12 mouse cellular contexts compared by ENCODE assay signal in the genomic region with DNA sequence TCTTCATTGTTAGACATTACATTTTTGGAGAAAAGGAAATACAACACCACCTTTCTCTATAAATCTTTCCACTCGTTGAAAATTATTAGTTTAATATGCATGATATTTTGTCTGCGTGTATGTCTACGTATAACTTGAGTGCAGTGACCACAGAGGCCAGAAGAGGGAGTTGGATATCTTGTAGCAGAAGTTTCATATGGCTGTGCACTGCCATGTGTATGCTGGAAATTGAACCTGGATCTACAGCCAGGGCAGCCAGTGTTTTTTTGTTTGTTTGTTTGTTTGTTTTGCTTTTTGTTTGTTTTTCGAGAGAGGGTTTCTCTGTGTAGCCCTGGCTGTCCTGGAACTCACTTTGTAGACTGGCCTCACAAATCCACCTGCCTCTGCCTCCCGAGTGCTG. TPM values are rescaled to one million over a fixed set of nuclear protein-coding genes. Genes with fewer than 3 reads are reported as not detected.
DNase-seq lines count a peak whose midpoint lies in the region; ATAC-seq and TF ChIP-seq lines count a peak whose summit lies in the region.
"Had no signal": no experiment of that assay in that cellular context is flagged by ENCODE, and none has a peak within 500 bp of the region (broad histone marks: within the 10 kb centered on the region; RNA-seq: fewer than 3 reads in every experiment).

No protein-coding gene starts in this region.

- TF ChIP-seq RAD21 in CH12.LX (IDR thresholded peaks at IDR 0.05; ENCODE audit: low read depth, low read length): peak; percentile 4

- no peak for ATAC-seq in intestine, postnatal 0 days
- ATAC-seq in intestine, embryonic 16.5 days: no peak
- ATAC-seq in midbrain, embryonic 11.5 days (ENCODE audit: low FRiP score): no peak
- no peak for ATAC-seq in midbrain, embryonic 13.5 days
- ATAC-seq in liver, embryonic 14.5 days (ENCODE audit: insufficient read depth): no peak

- no peak overlapping the region for H3K4me3 ChIP-seq in intestine, postnatal 0 days (ENCODE audit: low read depth, low read length)
- no peak overlapping the region for H3K4me3 ChIP-seq in intestine, embryonic 16.5 days (ENCODE audit: low read length)
- H3K4me3 ChIP-seq in midbrain, embryonic 11.5 days (ENCODE audit: low read depth, low read length): no peak overlapping the region
- H3K4me3 ChIP-seq in midbrain, embryonic 13.5 days (replicated peaks): no peak overlapping the region
- H3K4me3 ChIP-seq in CH12.LX (replicated peaks in 1 of 3; ENCODE audit: low read depth in 2 of 3, low read length in 2 of 3, poor library complexity in 1 of 3): no peak overlapping the region
- H3K4me3 ChIP-seq in liver, embryonic 14.5 days (ENCODE audit: insufficient read depth in 1 of 2, low read depth in 2 of 2, low read length in 2 of 2): no peak overlapping the region
- H3K4me3 ChIP-seq: heart, embryonic 12.5 days; liver, embryonic 13.5 days had no signal

- 0 out of 2 replicates have a peak, but pooled peaks cover under 1% of the 10 kb centered on the region for H3K4me1 ChIP-seq in intestine, postnatal 0 days (replicated peaks; ENCODE audit: control insufficient read depth, insufficient read depth, low read length)
- H3K4me1 ChIP-seq in intestine, embryonic 16.5 days (ENCODE audit: control insufficient read depth, insufficient read depth, low read length): peaks cover 9% of the 10 kb centered on the region
- peaks cover 4% of the 10 kb centered on the region for H3K4me1 ChIP-seq in midbrain, embryonic 11.5 days (ENCODE audit: control insufficient read depth, insufficient read depth, low read length)
- H3K4me1 ChIP-seq in midbrain, embryonic 13.5 days (replicated peaks): peaks cover 6% of the 10 kb centered on the region
- H3K4me1 ChIP-seq in CH12.LX (ENCODE audit: control insufficient read depth in 1 of 2, insufficient read depth in 2 of 2): peaks cover 0 to under 1% of the 10 kb centered on the region in 2 experiments; a peak in 1 of 4 replicates
- peaks cover 17 to 18% of the 10 kb centered on the region in 2 experiments for H3K4me1 ChIP-seq in liver, embryonic 14.5 days (replicated peaks; ENCODE audit: control insufficient read depth in 2 of 2, insufficient read depth in 2 of 2, low read length in 1 of 2)

- H3K9ac ChIP-seq in intestine, postnatal 0 days (ENCODE audit: low read depth, low read length): no peak overlapping the region
- H3K9ac ChIP-seq in intestine, embryonic 16.5 days (ENCODE audit: low read depth, low read length): no peak overlapping the region
- no peak overlapping the region for H3K9ac ChIP-seq in midbrain, embryonic 11.5 days (ENCODE audit: low read length)
- no peak overlapping the region for H3K9ac ChIP-seq in midbrain, embryonic 13.5 days (replicated peaks)
- no peak overlapping the region for H3K9ac ChIP-seq in CH12.LX (ENCODE audit: insufficient read depth, low read depth)
- no peak overlapping the region for H3K9ac ChIP-seq in liver, embryonic 14.5 days (replicated peaks)
- H3K9ac ChIP-seq: heart, embryonic 12.5 days; liver, embryonic 13.5 days had no signal

- H3K4me2 ChIP-seq in intestine, postnatal 0 days (replicated peaks; ENCODE audit: low read depth): no peak overlapping the region
- no peak overlapping the region for H3K4me2 ChIP-seq in intestine, embryonic 16.5 days (ENCODE audit: low read depth, low read length)
- H3K4me2 ChIP-seq in midbrain, embryonic 11.5 days: no peak overlapping the region
- H3K4me2 ChIP-seq in midbrain, embryonic 13.5 days (replicated peaks): no peak overlapping the region
- no peak overlapping the region for H3K4me2 ChIP-seq in CH12.LX (ENCODE audit: insufficient read depth, low read depth, poor library complexity, severe bottlenecking)
- no peak overlapping the region for H3K4me2 ChIP-seq in liver, embryonic 14.5 days (ENCODE audit: low read depth)
- H3K4me2 ChIP-seq: heart, embryonic 12.5 days; liver, embryonic 13.5 days had no signal

- H3K36me3 ChIP-seq in intestine, postnatal 0 days (ENCODE audit: control insufficient read depth, insufficient read depth): peaks cover 16% of the 10 kb centered on the region
- 0 out of 2 replicates have a peak, but pooled peaks cover 9% of the 10 kb centered on the region for H3K36me3 ChIP-seq in intestine, embryonic 16.5 days (ENCODE audit: control insufficient read depth, insufficient read depth, low read length)
- no peaks in the 10 kb centered on the region for H3K36me3 ChIP-seq in midbrain, embryonic 11.5 days (ENCODE audit: control insufficient read depth, insufficient read depth, low read length)
- peaks cover 33% of the 10 kb centered on the region for H3K36me3 ChIP-seq in midbrain, embryonic 13.5 days
- peaks cover 15 to 37% of the 10 kb centered on the region in 2 experiments for H3K36me3 ChIP-seq in CH12.LX (replicated peaks in 1 of 2; ENCODE audit: control insufficient read depth in 1 of 2, insufficient read depth in 1 of 2, low read length in 1 of 2)
- peaks cover 27% of the 10 kb centered on the region for H3K36me3 ChIP-seq in liver, embryonic 14.5 days (replicated peaks; ENCODE audit: control insufficient read depth, insufficient read depth, low read depth)

- no peak for TF ChIP-seq EP300 in CH12.LX (IDR thresholded peaks at IDR 0.05; ENCODE audit: low read length)
- no peak for TF ChIP-seq EP300 in liver, embryonic 14.5 days (IDR thresholded peaks at IDR 0.05; ENCODE audit: low read depth)

- dilution Hi-C loops in CH12.LX (cut with MboI; ENCODE audit: extremely low pct_ligation_motif_present, extremely low pct_unique_long_range_greater_than_20kb, low sequenced_read_pairs): no loop called here

- H3K79me2 ChIP-seq in CH12.LX (replicated peaks; ENCODE audit: control insufficient read depth, extremely low read depth, insufficient read depth, poor library complexity, severe bottlenecking): no peaks in the 10 kb centered on the region

- TF ChIP-seq POLR2A in CH12.LX (IDR thresholded peaks at IDR 0.05; ENCODE audit: low read depth, low read length): no peak

- 95% methylated on average over 5 of the region's 5 CpGs for WGBS in intestine, postnatal 0 days
- 92% methylated on average over 5 of the region's 5 CpGs for WGBS in intestine, embryonic 16.5 days
- WGBS in midbrain, embryonic 11.5 days: 88% methylated on average over 5 of the region's 5 CpGs
- WGBS in midbrain, embryonic 13.5 days: 94% methylated on average over 5 of the region's 5 CpGs
- WGBS in liver, embryonic 14.5 days (ENCODE audit: insufficient replicate concordance): 79% methylated on average over 5 of the region's 5 CpGs

- in situ Hi-C loops in CH12.LX (cut with MboI; ENCODE audit: low pct_ligation_motif_present, low pct_unique_long_range_greater_than_20kb, low sequenced_read_pairs): no loop called here

- TF ChIP-seq CTCF in intestine, postnatal 0 days (IDR thresholded peaks at IDR 0.05; ENCODE audit: low read depth): peak; percentile 51
- TF ChIP-seq CTCF in CH12.LX (conservative IDR thresholded peaks at IDR 0.05 in 1 of 2, IDR thresholded peaks at IDR 0.05 in 1 of 2; ENCODE audit: low read depth in 2 of 2, low read length in 2 of 2): peak; percentile 6 to 33; a peak in 2 of 4 replicates
- TF ChIP-seq CTCF in liver, embryonic 14.5 days (IDR thresholded peaks at IDR 0.05; ENCODE audit: low read depth): peak; percentile 57

- no peak overlapping the region for H3K27ac ChIP-seq in intestine, postnatal 0 days (ENCODE audit: low read depth, low read length)
- H3K27ac ChIP-seq in intestine, embryonic 16.5 days (ENCODE audit: low read length): no peak overlapping the region
- H3K27ac ChIP-seq in midbrain, embryonic 11.5 days (ENCODE audit: low read depth, low read length): no peak overlapping the region
- H3K27ac ChIP-seq in midbrain, embryonic 13.5 days: no peak overlapping the region
- H3K27ac ChIP-seq in CH12.LX (ENCODE audit: insufficient read depth, low read depth): no peak overlapping the region
- no peak overlapping the region for H3K27ac ChIP-seq in liver, embryonic 14.5 days

- H3K9me3 ChIP-seq in intestine, postnatal 0 days (ENCODE audit: control insufficient read depth): no peaks in the 10 kb centered on the region
- no peaks in the 10 kb centered on the region for H3K9me3 ChIP-seq in intestine, embryonic 16.5 days (ENCODE audit: control insufficient read depth, low read length)
- H3K9me3 ChIP-seq in midbrain, embryonic 11.5 days (ENCODE audit: control insufficient read depth, low read length): no peaks in the 10 kb centered on the region
- H3K9me3 ChIP-seq in midbrain, embryonic 13.5 days: no peaks in the 10 kb centered on the region
- no peaks in the 10 kb centered on the region for H3K9me3 ChIP-seq in CH12.LX (replicated peaks; ENCODE audit: low read length)
- no peaks in the 10 kb centered on the region for H3K9me3 ChIP-seq in liver, embryonic 14.5 days (ENCODE audit: control insufficient read depth, low read length)
- H3K9me3 ChIP-seq: liver, embryonic 13.5 days; megakaryocyte, embryonic 14.5 days had no signal

- no peaks in the 10 kb centered on the region for H3K27me3 ChIP-seq in intestine, postnatal 0 days (replicated peaks; ENCODE audit: control insufficient read depth, insufficient read depth, low read length)
- H3K27me3 ChIP-seq in intestine, embryonic 16.5 days (replicated peaks; ENCODE audit: control insufficient read depth, insufficient read depth, low read length): no peaks in the 10 kb centered on the region
- no peaks in the 10 kb centered on the region for H3K27me3 ChIP-seq in midbrain, embryonic 11.5 days (ENCODE audit: control insufficient read depth, insufficient read depth, low read length)
- H3K27me3 ChIP-seq in midbrain, embryonic 13.5 days: no peaks in the 10 kb centered on the region
- no peaks in the 10 kb centered on the region for H3K27me3 ChIP-seq in CH12.LX (replicated peaks)
- H3K27me3 ChIP-seq in liver, embryonic 14.5 days (ENCODE audit: control insufficient read depth, insufficient read depth, low read length): no peaks in the 10 kb centered on the region
- H3K27me3 ChIP-seq: heart, embryonic 12.5 days; liver, embryonic 13.5 days; megakaryocyte, embryonic 14.5 days had no signal

- DNase-seq in midbrain, embryonic 11.5 days (ENCODE audit: low spot score, missing footprints): peak; percentile 69
- DNase-seq in CH12.LX (ENCODE audit: extremely low read depth): no peak
- peak in 1 of 3 experiments; percentile 38 for DNase-seq in liver, embryonic 14.5 days (ENCODE audit: low read depth in 3 of 3, low spot score in 3 of 3)
- DNase-seq in urinary bladder, postnatal 25 days (ENCODE audit: low spot score): no peak
- DNase-seq in embryo, embryonic 9.5 days (ENCODE audit: extremely low spot score): no peak
- DNase-seq: adrenal gland, adult 2 months; liver, embryonic 13.5 days had no signal

RNA-seq across cellular contexts. Expression of gene Mfsd2b, which starts 4.9 kb away (rescaled TPM):
- polyA plus RNA-seq in intestine, postnatal 0 days (2015; fragmentation: Nextera tagmentation; extraction: Ambion mirVana): 0.55 and 0.61 TPM in 2 replicates
- polyA plus RNA-seq in intestine, embryonic 16.5 days (2015; fragmentation: Nextera tagmentation; extraction: Ambion mirVana): 1.3 and 1.7 TPM in 2 replicates
- 3.6 and 4.1 TPM in 2 replicates for polyA plus RNA-seq in midbrain, embryonic 11.5 days (2014; fragmentation: Nextera tagmentation; extraction: Ambion mirVana)
- polyA plus RNA-seq in midbrain, embryonic 13.5 days (2015; fragmentation: Nextera tagmentation; extraction: Ambion mirVana): 1.8 and 2.2 TPM in 2 replicates
- 0.17 and 0.21 TPM in 2 replicates for total RNA-seq in CH12.LX (2012; rRNA removed)
- 0.05 TPM in 1 of 2 replicates, not detected in the other for total RNA-seq in CH12.LX (2014; rRNA removed)
- polyA plus RNA-seq in CH12.LX (2012; ENCODE audit: insufficient read length, low read depth): 0.35 and 0.49 TPM in 2 replicates
- polyA plus RNA-seq in liver, embryonic 14.5 days (2012; rRNA removed): 45.9 and 53.1 TPM in 2 replicates
- polyA plus RNA-seq in liver, embryonic 14.5 days (2014; fragmentation: Nextera tagmentation; extraction: Ambion mirVana): 54.6 and 62.6 TPM in 2 replicates

RNA-seq across cellular contexts. Expression of gene Ubxn2a, which starts 28.5 kb away (rescaled TPM):
- polyA plus RNA-seq in intestine, postnatal 0 days (2015; fragmentation: Nextera tagmentation; extraction: Ambion mirVana): 45.0 and 49.3 TPM in 2 replicates
- polyA plus RNA-seq in intestine, embryonic 16.5 days (2015; fragmentation: Nextera tagmentation; extraction: Ambion mirVana): 31.0 and 32.8 TPM in 2 replicates
- polyA plus RNA-seq in midbrain, embryonic 11.5 days (2014; fragmentation: Nextera tagmentation; extraction: Ambion mirVana): 20.3 and 23.7 TPM in 2 replicates
- polyA plus RNA-seq in midbrain, embryonic 13.5 days (2015; fragmentation: Nextera tagmentation; extraction: Ambion mirVana): 33.7 and 35.7 TPM in 2 replicates
- total RNA-seq in CH12.LX (2012; rRNA removed) (15.2 and 19.5 TPM in 2 replicates), CH12.LX (2014; rRNA removed) (25.4 and 28.5 TPM in 2 replicates)
- polyA plus RNA-seq in CH12.LX (2012; ENCODE audit: insufficient read length, low read depth): 20.8 and 23.5 TPM in 2 replicates
- 3.9 and 7.4 TPM in 2 replicates for polyA plus RNA-seq in liver, embryonic 14.5 days (2012; rRNA removed)
- 23.0 and 26.4 TPM in 2 replicates for polyA plus RNA-seq in liver, embryonic 14.5 days (2014; fragmentation: Nextera tagmentation; extraction: Ambion mirVana)

RNA-seq across cellular contexts. Expression of gene Wdcp, which starts 35.9 kb away (rescaled TPM):
- 7.3 and 8.7 TPM in 2 replicates for polyA plus RNA-seq in intestine, postnatal 0 days (2015; fragmentation: Nextera tagmentation; extraction: Ambion mirVana)
- polyA plus RNA-seq in intestine, embryonic 16.5 days (2015; fragmentation: Nextera tagmentation; extraction: Ambion mirVana): 11.0 and 12.4 TPM in 2 replicates
- 16.7 and 17.8 TPM in 2 replicates for polyA plus RNA-seq in midbrain, embryonic 11.5 days (2014; fragmentation: Nextera tagmentation; extraction: Ambion mirVana)
- 14.9 and 17.9 TPM in 2 replicates for polyA plus RNA-seq in midbrain, embryonic 13.5 days (2015; fragmentation: Nextera tagmentation; extraction: Ambion mirVana)
- total RNA-seq in CH12.LX (2012; rRNA removed) (18.9 and 21.7 TPM in 2 replicates), CH12.LX (2014; rRNA removed) (31.3 and 32.1 TPM in 2 replicates)
- 8.9 and 9.3 TPM in 2 replicates for polyA plus RNA-seq in CH12.LX (2012; ENCODE audit: insufficient read length, low read depth)
- polyA plus RNA-seq in liver, embryonic 14.5 days (2012; rRNA removed): 7.7 and 9.1 TPM in 2 replicates
- 11.3 and 11.6 TPM in 2 replicates for polyA plus RNA-seq in liver, embryonic 14.5 days (2014; fragmentation: Nextera tagmentation; extraction: Ambion mirVana)

RNA-seq across cellular contexts. Expression of gene Fkbp1b, which starts 37.7 kb away (rescaled TPM):
- polyA plus RNA-seq in intestine, postnatal 0 days (2015; fragmentation: Nextera tagmentation; extraction: Ambion mirVana): 16.2 and 20.6 TPM in 2 replicates
- 7.1 and 8.2 TPM in 2 replicates for polyA plus RNA-seq in intestine, embryonic 16.5 days (2015; fragmentation: Nextera tagmentation; extraction: Ambion mirVana)
- 6.3 and 9.0 TPM in 2 replicates for polyA plus RNA-seq in midbrain, embryonic 11.5 days (2014; fragmentation: Nextera tagmentation; extraction: Ambion mirVana)
- 18.3 and 20.7 TPM in 2 replicates for polyA plus RNA-seq in midbrain, embryonic 13.5 days (2015; fragmentation: Nextera tagmentation; extraction: Ambion mirVana)
- total RNA-seq in CH12.LX (2012; rRNA removed) (0.38 and 0.42 TPM in 2 replicates), CH12.LX (2014; rRNA removed) (not detected in 2 replicates)
- not detected in 2 replicates for polyA plus RNA-seq in CH12.LX (2012; ENCODE audit: insufficient read length, low read depth)
- 2.5 and 2.9 TPM in 2 replicates for polyA plus RNA-seq in liver, embryonic 14.5 days (2012; rRNA removed)
- 2.2 and 2.6 TPM in 2 replicates for polyA plus RNA-seq in liver, embryonic 14.5 days (2014; fragmentation: Nextera tagmentation; extraction: Ambion mirVana)

RNA-seq across cellular contexts. Expression of gene Atad2b, which starts 38.1 kb away (rescaled TPM):
- 5.5 and 7.6 TPM in 2 replicates for polyA plus RNA-seq in intestine, postnatal 0 days (2015; fragmentation: Nextera tagmentation; extraction: Ambion mirVana)
- polyA plus RNA-seq in intestine, embryonic 16.5 days (2015; fragmentation: Nextera tagmentation; extraction: Ambion mirVana): 4.4 and 5.2 TPM in 2 replicates
- polyA plus RNA-seq in midbrain, embryonic 11.5 days (2014; fragmentation: Nextera tagmentation; extraction: Ambion mirVana): 20.4 and 22.3 TPM in 2 replicates
- 15.2 and 17.5 TPM in 2 replicates for polyA plus RNA-seq in midbrain, embryonic 13.5 days (2015; fragmentation: Nextera tagmentation; extraction: Ambion mirVana)
- 6.5 and 7.3 TPM in 2 replicates for total RNA-seq in CH12.LX (2012; rRNA removed)
- total RNA-seq in CH12.LX (2014; rRNA removed): 6.9 and 7.6 TPM in 2 replicates
- polyA plus RNA-seq in CH12.LX (2012; ENCODE audit: insufficient read length, low read depth): 8.6 and 10.3 TPM in 2 replicates
- 5.5 and 6.6 TPM in 2 replicates for polyA plus RNA-seq in liver, embryonic 14.5 days (2012; rRNA removed)
- 7.0 and 8.1 TPM in 2 replicates for polyA plus RNA-seq in liver, embryonic 14.5 days (2014; fragmentation: Nextera tagmentation; extraction: Ambion mirVana)
